Mouse (Mus musculus) hindbrain, embryonic 16.5 days (tissue): ENCODE measurements around the gene 1700003H04Rik. TPM values are rescaled to one million over a fixed set of nuclear protein-coding genes. Genes with fewer than 3 reads are reported as not detected.

Source experiments
- ATAC-seq: fragments of 200-750 bp; cut with Nextera tagmentation; 2 replicates; pipeline ENCODE4 v1.8.0; 2017; ENCODE audit warnings: moderate TSS enrichment, moderate library complexity
- H3K27ac ChIP-seq: fragments of 300-500 bp; sonication (generic); 2 replicates; pipeline ENCODE4 v1.5.1; 2014; ENCODE audit warnings: low read depth, mild to moderate bottlenecking, control low read depth, low read length, moderate library complexity
- H3K27me3 ChIP-seq: fragments of 300-500 bp; sonication (generic); replicated peaks from 2 replicates; pipeline ENCODE4 v1.6.1; 2014; ENCODE audit warnings: low read length; ENCODE audit not compliant: control insufficient read depth, insufficient read depth
- H3K36me3 ChIP-seq: fragments of 300-500 bp; sonication (generic); 2 replicates; pipeline ENCODE4 v1.6.1; 2014; ENCODE audit warnings: mild to moderate bottlenecking, low read length, moderate library complexity, mixed read lengths; ENCODE audit not compliant: control insufficient read depth, insufficient read depth
- H3K4me1 ChIP-seq: fragments of 300-500 bp; sonication (generic); 2 replicates; pipeline ENCODE4 v1.6.1; 2014; ENCODE audit warnings: low read depth, low read length; ENCODE audit not compliant: control insufficient read depth, insufficient read depth
- H3K4me2 ChIP-seq: fragments of 300-500 bp; sonication (generic); 2 replicates; pipeline ENCODE4 v1.6.1; 2014; ENCODE audit warnings: mild to moderate bottlenecking, low read length, control low read depth, moderate library complexity
- H3K4me3 ChIP-seq: fragments of 300-500 bp; sonication (generic); 2 replicates; pipeline ENCODE4 v1.5.1; 2014; ENCODE audit warnings: mild to moderate bottlenecking, low read length, control low read depth, moderate library complexity
- H3K9ac ChIP-seq: fragments of 300-500 bp; sonication (generic); 2 replicates; pipeline ENCODE4 v1.6.1; 2014; ENCODE audit warnings: low read depth, mild to moderate bottlenecking, control low read depth, low read length, moderate library complexity
- H3K9me3 ChIP-seq: fragments of 300-500 bp; sonication (generic); 2 replicates; pipeline ENCODE4 v1.6.1; 2014; ENCODE audit warnings: mild to moderate bottlenecking, low read length, moderate library complexity; ENCODE audit not compliant: control insufficient read depth
- WGBS: fragments of 180-500 bp; shearing (Covaris S2); extraction: QIAGEN DNeasy Blood & Tissue Kit; methylation state at CpG from one replicate; pipeline ENCODE4 v1.1.7; 2014; 5-methylcytosine and 5-hydroxymethylcytosine counted together
- polyA plus RNA-seq: library from polyadenylated mRNA; unstranded; fragments of >200 nt; fragmentation: Nextera tagmentation; extraction: Ambion mirVana; gene quantifications from 2 replicates; pipeline ENCODE4 v1.2.1, GENCODE M21; 2015

Gene 1700003H04Rik
- polyA plus RNA-seq, 1 experiment from 2014 or later = not detected

DNA sequence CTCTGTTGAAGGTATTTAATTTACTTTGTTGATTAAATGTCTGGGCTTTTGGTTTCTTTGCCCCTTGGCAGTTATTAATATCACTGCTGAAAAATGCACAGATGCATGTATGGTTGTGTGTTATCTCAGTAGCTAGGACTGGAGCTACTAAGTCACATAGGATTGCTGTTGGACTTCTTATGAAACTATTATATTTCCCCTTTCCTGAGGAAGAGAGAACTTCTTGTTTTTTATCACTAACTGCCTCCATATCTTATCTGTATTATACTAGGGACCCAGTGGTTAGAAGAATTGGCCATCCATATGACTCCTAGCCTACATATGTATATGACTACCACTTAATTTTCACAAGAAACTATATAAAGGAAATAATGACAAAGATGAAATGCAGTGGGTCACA lies 24.9 kb downstream of the 1700003H04Rik start:
- Histone ChIP-seq H3K27ac (no peak overlapping the region), H3K9me3 (no peaks in the 10 kb centered on the region), H3K4me2 (no peak overlapping the region), H3K27me3 (no peaks in the 10 kb centered on the region), H3K9ac (no peak overlapping the region), H3K36me3 (no peaks in the 10 kb centered on the region), H3K4me1 (no peaks in the 10 kb centered on the region), H3K4me3 (no peak overlapping the region)
- ATAC-seq = no peak

- Histone ChIP-seq H3K4me2 (no peak overlapping the region), H3K9me3 (no peaks in the 10 kb centered on the region), H3K9ac (no peak overlapping the region), H3K4me1 (no peaks in the 10 kb centered on the region), H3K4me3 (no peak overlapping the region), H3K27me3 (no peaks in the 10 kb centered on the region), H3K27ac (no peak overlapping the region), H3K36me3 (no peaks in the 10 kb centered on the region)
- 82% methylated on average over 2 of the region's 2 CpGs for WGBS
- ATAC-seq = no peak
Measured at GRCm38 (mm10) chr3:124555092-124555491, 25.8 kb downstream of the 1700003H04Rik start.

- H3K27me3 ChIP-seq = no peaks in the 10 kb centered on the region
- H3K9me3 ChIP-seq = no peaks in the 10 kb centered on the region
- ATAC-seq = peak; percentile 68; the same call in 1 of the 2 replicates
- H3K9ac ChIP-seq = no peak overlapping the region
- H3K36me3 ChIP-seq = no peaks in the 10 kb centered on the region
- 63% methylated on average over 10 of the region's 10 CpGs for WGBS
- no peaks in the 10 kb centered on the region for H3K4me1 ChIP-seq
- H3K4me2 ChIP-seq = 0 out of 2 replicates have a peak overlapping the region, but pooled peaks have one; percentile 10
- H3K4me3 ChIP-seq = no peak overlapping the region
- H3K27ac ChIP-seq = no peak overlapping the region
Measured at GRCm38 (mm10) chr3:124548898-124549297, 32.0 kb downstream of the 1700003H04Rik start.

- Histone ChIP-seq H3K36me3 (no peaks in the 10 kb centered on the region), H3K9ac (no peak overlapping the region), H3K27ac (no peak overlapping the region), H3K9me3 (no peaks in the 10 kb centered on the region), H3K4me3 (no peak overlapping the region), H3K4me2 (no peak overlapping the region), H3K27me3 (no peaks in the 10 kb centered on the region), H3K4me1 (no peaks in the 10 kb centered on the region)
- 66% methylated on average over 2 of the region's 2 CpGs for WGBS
- ATAC-seq = peak; percentile 75
Measured at GRCm38 (mm10) chr3:124538260-124538659, 42.6 kb downstream of the 1700003H04Rik start.

- no peak for ATAC-seq
- Histone ChIP-seq H3K4me2 (no peak overlapping the region), H3K27ac (no peak overlapping the region), H3K4me1 (no peaks in the 10 kb centered on the region), H3K9ac (no peak overlapping the region), H3K4me3 (no peak overlapping the region), H3K36me3 (no peaks in the 10 kb centered on the region), H3K27me3 (no peaks in the 10 kb centered on the region), H3K9me3 (no peaks in the 10 kb centered on the region)
- WGBS = 41% methylated on average over 1 of the region's 1 CpGs
Measured at GRCm38 (mm10) chr3:124536602-124537001, 44.3 kb downstream of the 1700003H04Rik start.

DNA sequence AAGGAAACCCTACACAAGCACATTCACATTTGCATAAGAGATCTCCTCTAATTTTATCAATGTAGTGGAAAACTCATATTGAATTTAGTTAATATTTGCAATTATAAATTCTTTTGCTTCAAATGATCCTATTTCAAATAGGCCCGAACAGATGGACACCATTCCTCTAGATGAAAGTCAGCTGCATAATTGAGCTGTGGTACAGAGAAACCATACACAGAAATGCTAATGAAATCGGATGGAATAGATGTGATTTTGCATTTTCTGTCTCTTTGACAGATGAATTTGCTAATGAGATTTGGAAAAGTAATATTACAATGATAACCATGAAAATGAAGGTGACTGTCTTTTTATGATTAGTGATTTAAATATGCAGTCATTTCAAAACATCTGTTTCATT lies 62.1 kb downstream of the 1700003H04Rik start:
- Histone ChIP-seq H3K4me3 (no peak overlapping the region), H3K36me3 (no peaks in the 10 kb centered on the region), H3K4me1 (no peaks in the 10 kb centered on the region), H3K27ac (no peak overlapping the region), H3K27me3 (no peaks in the 10 kb centered on the region), H3K9me3 (no peaks in the 10 kb centered on the region), H3K9ac (no peak overlapping the region), H3K4me2 (no peak overlapping the region)
- no peak for ATAC-seq
- 59% methylated on average over 2 of the region's 2 CpGs for WGBS

Other genes starting within 250 kb of the 1700003H04Rik start
- not detected in 2 replicates for gene 1700006A11Rik, start 155.1 kb downstream of the 1700003H04Rik start, polyA plus RNA-seq